Mouse (Mus musculus): ENCODE data around the gene Rnase13.

Rnase13 gene

GRCm38 (mm10) chr14:51877517-51877916, 45.1 kb downstream of the Rnase13 start:
- no peak for DNase-seq (ENCODE audit: low spot score)

GRCm38 (mm10) chr14:51871741-51872140, 50.8 kb downstream of the Rnase13 start:
- DNase-seq (ENCODE audit: low spot score), result no peak
